Mouse (Mus musculus) CD4-positive, CD25-positive, alpha-beta regulatory T cell, adult 2 months (primary cell): Measurements from ENCODE around the gene Zfp780b.
"Not testable (repeated sequence)": the region's sequence is repeated elsewhere in the genome, so short reads cannot be mapped to it uniquely, and the experiment has no call there.

ENCODE experiments used
- DNase-seq: peaks from one replicate; pipeline ENCODE4 v3.0.0-alpha.2; 2012; ENCODE audit warnings: low read depth, low spot score

Zfp780b gene

GRCm38 (mm10) chr7:27978683-27979528, at the start of gene Zfp780b:
Gene Zfp780b (minus strand): TSS chr7:27979171.
- DNase-seq: peak; percentile 85

- DNase-seq: no peak
These were observed 35.5 kb upstream of the Zfp780b start for GRCm38 (mm10) chr7:28014445-28014810.

- DNase-seq: peak; percentile 74
These were observed 34.8 kb upstream of the Zfp780b start, which contains the start of gene Zfp850 for GRCm38 (mm10) chr7:28013549-28014444. Gene Zfp850 (minus strand): TSS chr7:28014115.

GRCm38 (mm10) chr7:28010271-28010670, 31.3 kb upstream of the Zfp780b start:
- DNase-seq: no peak

DNA sequence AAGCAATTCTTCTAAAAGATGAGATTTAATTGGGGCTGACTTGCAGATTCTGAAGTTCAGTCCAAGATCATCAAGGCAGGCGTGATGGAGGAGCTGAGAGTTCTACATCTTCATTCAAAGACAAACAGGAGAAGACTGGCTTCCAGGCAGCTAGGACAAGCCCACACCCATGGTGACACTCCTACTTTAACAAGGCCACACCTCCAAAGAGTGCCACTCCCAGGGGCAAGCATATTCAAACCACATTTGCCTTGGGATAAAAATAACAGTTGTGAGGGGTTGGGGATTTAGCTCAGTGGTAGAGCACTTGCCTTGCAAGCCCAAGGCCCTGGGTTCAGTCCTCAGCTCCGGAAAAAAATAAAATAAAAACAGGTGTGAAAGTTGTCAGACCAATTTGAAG, 3.2 kb upstream of the Zfp780b start:
- DNase-seq: no peak

GRCm38 (mm10) chr7:27949451-27949850, 29.5 kb downstream of the Zfp780b start:
- DNase-seq: not testable (repeated sequence)

DNA sequence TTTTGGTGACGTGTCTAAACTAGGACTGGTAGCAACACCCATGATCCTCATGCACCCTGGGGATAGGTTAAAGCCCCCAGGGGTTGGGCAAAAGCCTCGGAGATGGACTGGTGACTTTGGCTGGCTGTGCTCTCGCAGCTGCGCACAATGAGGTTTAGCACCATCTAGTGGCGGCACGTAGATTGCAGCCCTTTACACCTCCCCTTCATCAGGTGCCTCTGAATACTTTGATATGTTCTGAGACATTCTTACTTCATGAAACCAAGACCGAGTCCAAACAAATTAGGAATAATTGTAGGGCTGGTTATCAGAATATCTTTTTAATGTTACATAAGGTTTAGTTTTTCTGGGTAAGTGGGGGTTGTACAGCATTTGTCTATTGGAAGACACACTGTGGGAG, 37.1 kb downstream of the Zfp780b start:
- DNase-seq: peak; percentile 10

- DNase-seq: not testable (repeated sequence)
These were observed 45.2 kb downstream of the Zfp780b start for GRCm38 (mm10) chr7:27933800-27934158.

- DNase-seq: peak; percentile 83
These were observed 45.7 kb downstream of the Zfp780b start for GRCm38 (mm10) chr7:27933050-27933799.

GRCm38 (mm10) chr7:27928818-27929695, 49.9 kb downstream of the Zfp780b start, which contains the start of gene Zfp974:
Gene Zfp974 (minus strand): TSS chr7:27929460.
- peak; percentile 81 for DNase-seq

DNA sequence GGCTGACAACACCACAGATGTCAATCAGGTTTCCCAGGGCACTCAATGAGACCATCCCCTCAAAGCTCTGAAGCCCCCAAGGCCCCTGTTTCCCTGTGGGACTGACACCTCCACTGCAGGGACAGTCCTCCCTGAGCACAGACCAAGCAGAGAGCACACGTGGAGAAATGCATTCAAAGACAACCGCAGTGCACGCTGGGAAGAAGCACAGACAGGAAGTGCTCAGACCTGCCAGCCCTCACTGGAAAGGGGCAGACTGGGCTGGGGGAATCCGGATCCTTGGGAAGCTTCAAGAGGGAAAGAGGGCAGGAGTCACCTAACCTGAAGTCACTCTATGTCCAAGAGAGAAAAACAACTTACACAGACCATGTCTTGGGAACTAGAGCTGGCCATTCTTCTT, 51.9 kb downstream of the Zfp780b start:
- DNase-seq: peak; percentile 57

DNA sequence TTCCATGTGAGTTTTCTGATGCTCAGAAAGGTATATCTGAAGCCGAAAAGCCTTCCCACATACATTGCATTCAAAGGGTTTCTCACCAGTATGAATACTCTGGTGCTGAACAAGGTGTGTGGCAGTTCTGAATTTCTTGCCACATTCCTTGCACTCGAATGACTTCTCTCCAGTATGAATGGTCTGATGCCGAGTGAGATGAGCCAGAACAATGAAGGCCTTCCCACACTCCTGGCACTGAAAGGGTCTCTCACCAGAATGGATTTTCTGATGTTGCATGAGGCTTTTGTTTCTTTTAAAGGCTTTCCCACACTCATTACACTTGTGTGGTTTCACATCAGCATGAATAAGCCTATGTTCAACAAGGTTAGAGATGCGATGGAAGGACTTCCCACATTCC, 68.0 kb downstream of the Zfp780b start:
- DNase-seq: not testable (repeated sequence)
